8 mouse cellular contexts compared by ENCODE assay signal in genomic region chr7:16931968-16932627, GRCm38 (mm10). TPM values are rescaled to one million over a fixed set of nuclear protein-coding genes. Genes with fewer than 3 reads are reported as not detected.
A peak's percentile ranks its signal among the peaks of the same experiment; 100 is the strongest.
DNase-seq lines count a peak whose midpoint lies in the region; ATAC-seq and TF ChIP-seq lines count a peak whose summit lies in the region.

No protein-coding gene starts in this region.

- 18% methylated on average over 14 of the region's 14 CpGs for WGBS in heart, embryonic 16.5 days
- 21% methylated on average over 14 of the region's 14 CpGs for WGBS in liver, postnatal 0 days (ENCODE audit: insufficient replicate concordance)
- WGBS in neural tube, embryonic 15.5 days: 18% methylated on average over 14 of the region's 14 CpGs

- H3K4me2 ChIP-seq in heart, embryonic 16.5 days (ENCODE audit: low read depth, low read length): no peak overlapping the region
- no peak overlapping the region for H3K4me2 ChIP-seq in liver, postnatal 0 days (ENCODE audit: low read depth, low read length)
- no peak overlapping the region for H3K4me2 ChIP-seq in neural tube, embryonic 15.5 days

- peak; percentile 84; the same call in 1 of the 2 replicates for TF ChIP-seq CTCF in brain, embryonic 14.5 days (IDR thresholded peaks at IDR 0.05; ENCODE audit: borderline replicate concordance, extremely low read depth, insufficient read depth, insufficient read length)
- TF ChIP-seq CTCF in liver, postnatal 0 days (IDR thresholded peaks at IDR 0.05; ENCODE audit: low read depth): peak; percentile 95

- no peak for TF ChIP-seq POLR2A in brain, embryonic 14.5 days (IDR thresholded peaks at IDR 0.05; ENCODE audit: borderline replicate concordance, extremely low read depth, insufficient read depth, insufficient read length, poor library complexity, severe bottlenecking)

- no peak overlapping the region for H3K9ac ChIP-seq in ES-E14 (ENCODE audit: insufficient read depth, low read depth, low read length, poor library complexity, severe bottlenecking)
- H3K9ac ChIP-seq in heart, embryonic 16.5 days (ENCODE audit: low read length): no peak overlapping the region
- H3K9ac ChIP-seq in liver, postnatal 0 days (replicated peaks): no peak overlapping the region
- no peak overlapping the region for H3K9ac ChIP-seq in neural tube, embryonic 15.5 days (replicated peaks)

- in situ Hi-C loops in ES-E14 (cut with MboI; ENCODE audit: low sequenced_read_pairs in 2 of 2, unreplicated experiment in 2 of 2): loop anchor here in 1 of 2 experiments (5.0 kb wide), 2 partner anchors 65 to 135 kb away; no protein-coding TSS in a partner anchor

- H3K27me3 ChIP-seq in heart, embryonic 16.5 days (ENCODE audit: control insufficient read depth, insufficient read depth, low read length): no peaks in the 10 kb centered on the region
- H3K27me3 ChIP-seq in liver, postnatal 0 days (ENCODE audit: insufficient read depth, low read length): no peaks in the 10 kb centered on the region
- H3K27me3 ChIP-seq in neural tube, embryonic 15.5 days (replicated peaks): no peaks in the 10 kb centered on the region

- H3K27ac ChIP-seq in ES-E14 (ENCODE audit: insufficient read depth, low read depth, low read length, poor library complexity, severe bottlenecking): no peak overlapping the region; the same call in 1 of the 2 replicates
- no peak overlapping the region for H3K27ac ChIP-seq in heart, embryonic 16.5 days (ENCODE audit: low read length)
- H3K27ac ChIP-seq in liver, postnatal 0 days (ENCODE audit: low read depth): no peak overlapping the region
- H3K27ac ChIP-seq in neural tube, embryonic 15.5 days (replicated peaks): peak overlapping the region; percentile 81

- ATAC-seq in erythroid progenitor cell, adult 5-6 weeks (replicated peaks; ENCODE audit: low FRiP score, poor library complexity, severe bottlenecking): peak; percentile 77
- peak; percentile 59; the same call in 1 of the 2 replicates for ATAC-seq in heart, embryonic 16.5 days (replicated peaks; ENCODE audit: extremely low read depth, insufficient read depth, low FRiP score)
- ATAC-seq in liver, postnatal 0 days: peak; percentile 74
- ATAC-seq in neural tube, embryonic 15.5 days (ENCODE audit: low FRiP score): peak; percentile 58

- peak; percentile 90 for DNase-seq in ES-E14 (ENCODE audit: low read depth, low spot score)
- peak; percentile 95 for DNase-seq in brain, embryonic 14.5 days (ENCODE audit: low read depth)
- peak; percentile 75 to 93 for DNase-seq in kidney, postnatal 25 days
- DNase-seq in liver, postnatal 0 days: peak; percentile 84
- peak; percentile 68 to 86 for DNase-seq in thymus, postnatal 10 days (ENCODE audit: low spot score in 2 of 2)

- no peaks in the 10 kb centered on the region for H3K9me3 ChIP-seq in ES-E14 (ENCODE audit: control insufficient read depth, insufficient read depth, low read depth, low read length)
- no peaks in the 10 kb centered on the region for H3K9me3 ChIP-seq in heart, embryonic 16.5 days (replicated peaks; ENCODE audit: control insufficient read depth, low read length)
- no peaks in the 10 kb centered on the region for H3K9me3 ChIP-seq in liver, postnatal 0 days (ENCODE audit: low read length)
- H3K9me3 ChIP-seq in neural tube, embryonic 15.5 days (replicated peaks): no peaks in the 10 kb centered on the region

- TF ChIP-seq EP300 in liver, postnatal 0 days (IDR thresholded peaks at IDR 0.05; ENCODE audit: low read depth): no peak

- no peaks in the 10 kb centered on the region for H3K36me3 ChIP-seq in ES-E14 (ENCODE audit: control insufficient read depth, insufficient read depth, low read length, poor library complexity, severe bottlenecking)
- H3K36me3 ChIP-seq in heart, embryonic 16.5 days (ENCODE audit: control insufficient read depth, insufficient read depth): no peaks in the 10 kb centered on the region
- no peaks in the 10 kb centered on the region for H3K36me3 ChIP-seq in liver, postnatal 0 days (replicated peaks; ENCODE audit: insufficient read depth, low read length)
- H3K36me3 ChIP-seq in neural tube, embryonic 15.5 days: no peaks in the 10 kb centered on the region

- H3K4me3 ChIP-seq in ES-E14 (ENCODE audit: insufficient read depth in 1 of 2, low read depth in 1 of 2, low read length in 2 of 2, poor library complexity in 1 of 2, severe bottlenecking in 1 of 2): no peak overlapping the region
- H3K4me3 ChIP-seq in heart, embryonic 16.5 days (ENCODE audit: low read length): no peak overlapping the region
- no peak overlapping the region for H3K4me3 ChIP-seq in liver, postnatal 0 days (ENCODE audit: low read depth, low read length)
- H3K4me3 ChIP-seq in neural tube, embryonic 15.5 days (replicated peaks): no peak overlapping the region

- H3K4me1 ChIP-seq in ES-E14 (ENCODE audit: control insufficient read depth in 2 of 2, insufficient read depth in 2 of 2, low read length in 2 of 2, poor library complexity in 1 of 2): peaks cover 0 to 6% of the 10 kb centered on the region in 2 experiments; a peak in 2 of 4 replicates
- H3K4me1 ChIP-seq in heart, embryonic 16.5 days (ENCODE audit: control insufficient read depth, insufficient read depth, low read length): no peaks in the 10 kb centered on the region
- H3K4me1 ChIP-seq in liver, postnatal 0 days (ENCODE audit: insufficient read depth): no peaks in the 10 kb centered on the region
- peaks cover 27% of the 10 kb centered on the region for H3K4me1 ChIP-seq in neural tube, embryonic 15.5 days

TF ChIP-seq in ES-E14, 5 proteins besides CTCF, POLR2A, EP300 and RAD21:
- TF ChIP-seq HCFC1 (IDR thresholded peaks at IDR 0.05; ENCODE audit: borderline replicate concordance, insufficient read depth, low read length): no peak
- peak; percentile 63; the same call in 1 of the 2 replicates for TF ChIP-seq ZC3H11A (IDR thresholded peaks at IDR 0.05; ENCODE audit: borderline replicate concordance, low read depth, low read length)
TF ChIP-seq in ES-E14: peak in this region for 1.

RNA-seq across cellular contexts. Expression of gene Calm3, which starts 8.2 kb away (rescaled TPM):
- total RNA-seq in ES-E14 (2012; rRNA removed): 163 and 198 TPM in 2 replicates
- polyA plus RNA-seq in brain, embryonic 14.5 days (2012; rRNA removed): 580 and 837 TPM in 2 replicates
- total RNA-seq in erythroid progenitor cell, adult 5-6 weeks (2015; ENCODE audit: low replicate concordance): 131 and 141 TPM in 2 replicates
- total RNA-seq in erythroid progenitor cell, adult 5-6 weeks (2017; ENCODE audit: low replicate concordance): 258 and 325 TPM in 2 replicates
- polyA plus RNA-seq in heart, embryonic 16.5 days (2015; fragmentation: Nextera tagmentation; extraction: Ambion mirVana): 112 and 128 TPM in 2 replicates
- polyA plus RNA-seq in liver, postnatal 0 days (2015; fragmentation: Nextera tagmentation; extraction: Ambion mirVana): 58.8 and 60.3 TPM in 2 replicates
- 336 and 404 TPM in 2 replicates for polyA plus RNA-seq in neural tube, embryonic 15.5 days (2015; fragmentation: Nextera tagmentation; extraction: Ambion mirVana)

RNA-seq across cellular contexts. Expression of gene Pnmal2, which starts 12.4 kb away (rescaled TPM):
- 0.71 and 0.85 TPM in 2 replicates for total RNA-seq in ES-E14 (2012; rRNA removed)
- 44.9 and 96.9 TPM in 2 replicates for polyA plus RNA-seq in brain, embryonic 14.5 days (2012; rRNA removed)
- total RNA-seq in erythroid progenitor cell, adult 5-6 weeks (2015; ENCODE audit: low replicate concordance): not detected in 2 replicates
- total RNA-seq in erythroid progenitor cell, adult 5-6 weeks (2017; ENCODE audit: low replicate concordance): not detected in 2 replicates
- polyA plus RNA-seq in heart, embryonic 16.5 days (2015; fragmentation: Nextera tagmentation; extraction: Ambion mirVana): 5.6 and 6.0 TPM in 2 replicates
- polyA plus RNA-seq in liver, postnatal 0 days (2015; fragmentation: Nextera tagmentation; extraction: Ambion mirVana): 0.06 and 0.09 TPM in 2 replicates
- polyA plus RNA-seq in neural tube, embryonic 15.5 days (2015; fragmentation: Nextera tagmentation; extraction: Ambion mirVana): 117 and 137 TPM in 2 replicates

RNA-seq across cellular contexts. Expression of gene Ptgir, which starts 25.8 kb away (rescaled TPM):
- 0.09 and 0.26 TPM in 2 replicates for total RNA-seq in ES-E14 (2012; rRNA removed)
- polyA plus RNA-seq in brain, embryonic 14.5 days (2012; rRNA removed): 0.47 and 0.75 TPM in 2 replicates
- 0.36 and 6.7 TPM in 2 replicates for total RNA-seq in erythroid progenitor cell, adult 5-6 weeks (2015; ENCODE audit: low replicate concordance)
- total RNA-seq in erythroid progenitor cell, adult 5-6 weeks (2017; ENCODE audit: low replicate concordance): 1.9 and 2.0 TPM in 2 replicates
- polyA plus RNA-seq in heart, embryonic 16.5 days (2015; fragmentation: Nextera tagmentation; extraction: Ambion mirVana): 1.4 and 1.5 TPM in 2 replicates
- polyA plus RNA-seq in liver, postnatal 0 days (2015; fragmentation: Nextera tagmentation; extraction: Ambion mirVana): 1.1 and 1.7 TPM in 2 replicates
- 1.1 and 1.3 TPM in 2 replicates for polyA plus RNA-seq in neural tube, embryonic 15.5 days (2015; fragmentation: Nextera tagmentation; extraction: Ambion mirVana)

RNA-seq across cellular contexts. Expression of gene Pnmal1, which starts 27.4 kb away (rescaled TPM):
- 0.26 and 0.45 TPM in 2 replicates for total RNA-seq in ES-E14 (2012; rRNA removed)
- 28.0 and 34.5 TPM in 2 replicates for polyA plus RNA-seq in brain, embryonic 14.5 days (2012; rRNA removed)
- not detected in 2 replicates for total RNA-seq in erythroid progenitor cell, adult 5-6 weeks (2015; ENCODE audit: low replicate concordance)
- not detected in 2 replicates for total RNA-seq in erythroid progenitor cell, adult 5-6 weeks (2017; ENCODE audit: low replicate concordance)
- polyA plus RNA-seq in heart, embryonic 16.5 days (2015; fragmentation: Nextera tagmentation; extraction: Ambion mirVana): 0.09 TPM in 2 replicates
- polyA plus RNA-seq in liver, postnatal 0 days (2015; fragmentation: Nextera tagmentation; extraction: Ambion mirVana): 0.02 and 0.04 TPM in 2 replicates
- polyA plus RNA-seq in neural tube, embryonic 15.5 days (2015; fragmentation: Nextera tagmentation; extraction: Ambion mirVana): 43.3 and 52.0 TPM in 2 replicates

RNA-seq across cellular contexts. Expression of gene Gng8, which starts 40.5 kb away (rescaled TPM):
- 0.79 and 1.0 TPM in 2 replicates for total RNA-seq in ES-E14 (2012; rRNA removed)
- 11.5 and 15.5 TPM in 2 replicates for polyA plus RNA-seq in brain, embryonic 14.5 days (2012; rRNA removed)
- total RNA-seq in erythroid progenitor cell, adult 5-6 weeks (2015; ENCODE audit: low replicate concordance): not detected in 2 replicates
- not detected in 2 replicates for total RNA-seq in erythroid progenitor cell, adult 5-6 weeks (2017; ENCODE audit: low replicate concordance)
- 2.9 and 3.7 TPM in 2 replicates for polyA plus RNA-seq in heart, embryonic 16.5 days (2015; fragmentation: Nextera tagmentation; extraction: Ambion mirVana)
- 0.15 and 0.20 TPM in 2 replicates for polyA plus RNA-seq in liver, postnatal 0 days (2015; fragmentation: Nextera tagmentation; extraction: Ambion mirVana)
- 4.0 and 4.1 TPM in 2 replicates for polyA plus RNA-seq in neural tube, embryonic 15.5 days (2015; fragmentation: Nextera tagmentation; extraction: Ambion mirVana)
